Mouse (Mus musculus): ENCODE measurements around the gene Cyp2c54. TPM values are rescaled to one million over a fixed set of nuclear protein-coding genes. Genes with fewer than 3 reads are reported as not detected.
"Not testable (repeated sequence)": the region's sequence is repeated elsewhere in the genome, so short reads cannot be mapped to it uniquely, and the experiment has no call there.

The Cyp2c54 gene
- total RNA-seq (2021), result not detected
- long read RNA-seq, experiment 1, result 0 reads
- long read RNA-seq, experiment 2, result 0 reads

- Histone ChIP-seq H3K4me3 (no peak within 1 kb of the TSS), H3K27ac (no peak within 1 kb of the TSS)
- no peak for TF ChIP-seq CTCF (IDR thresholded peaks at IDR 0.05)
- intact Hi-C loops (cut with DNase I), result no loop called here
- no peak for DNase-seq
Observed at GRCm38 (mm10) chr19:40073701-40074100, at the start of gene Cyp2c54. Gene Cyp2c54 (minus strand): TSS chr19:40073827.

- H3K27ac ChIP-seq; intact Hi-C loops (cut with DNase I); H3K4me3 ChIP-seq; DNase-seq: not testable (repeated sequence)
Observed at GRCm38 (mm10) chr19:40119624-40120023, 46.0 kb upstream of the Cyp2c54 start.

GRCm38 (mm10) chr19:40091111-40091510, 17.5 kb upstream of the Cyp2c54 start:
- intact Hi-C loops (cut with DNase I), result no loop called here
- no peak overlapping the region for H3K4me3 ChIP-seq
- H3K27ac ChIP-seq, result no peak overlapping the region
- no peak for TF ChIP-seq CTCF (IDR thresholded peaks at IDR 0.05)
- no peak for DNase-seq

GRCm38 (mm10) chr19:40089421-40089820, 15.8 kb upstream of the Cyp2c54 start, which contains the start of gene Cyp2c50:
Gene Cyp2c50 (plus strand): TSS chr19:40089688.
- DNase-seq; intact Hi-C loops (cut with DNase I); H3K4me3 ChIP-seq; H3K27ac ChIP-seq: not testable (repeated sequence)

GRCm38 (mm10) chr19:40088381-40088780, 14.8 kb upstream of the Cyp2c54 start:
- no peak overlapping the region for H3K27ac ChIP-seq
- intact Hi-C loops (cut with DNase I), result no loop called here
- DNase-seq, result no peak
- no peak for TF ChIP-seq CTCF (IDR thresholded peaks at IDR 0.05)
- no peak overlapping the region for H3K4me3 ChIP-seq

- H3K4me3 ChIP-seq; H3K27ac ChIP-seq; intact Hi-C loops (cut with DNase I); DNase-seq: not testable (repeated sequence)
Observed at GRCm38 (mm10) chr19:39992140-39992539, 81.5 kb downstream of the Cyp2c54 start, which contains the start of gene Cyp2c37. Gene Cyp2c37 (plus strand): TSS chr19:39992424.

- Histone ChIP-seq H3K27ac (no peak overlapping the region), H3K4me3 (no peak overlapping the region)
- intact Hi-C loops (cut with DNase I), result no loop called here
- no peak for TF ChIP-seq CTCF (IDR thresholded peaks at IDR 0.05)
- no peak for DNase-seq
Observed at GRCm38 (mm10) chr19:39989471-39989870, 84.2 kb downstream of the Cyp2c54 start.

Other genes starting within 250 kb of the Cyp2c54 start
- not detected for gene Cyp2c69, start 187.0 kb downstream of the Cyp2c54 start, total RNA-seq (2021)
- gene Cyp2c37, start 81.4 kb downstream of the Cyp2c54 start, total RNA-seq (2021), result not detected
- gene Cyp2c50, start 15.9 kb upstream of the Cyp2c54 start, total RNA-seq (2021), result not detected
- gene Cyp2c70, start 113.5 kb upstream of the Cyp2c54 start, total RNA-seq (2021), result not detected
- 100 to 1,000 TPM in 1 of 2 experiments, 10 to 100 TPM in 1; 70.8 to 292 TPM for gene Pdlim1, start 198.0 kb upstream of the Cyp2c54 start, total RNA-seq (2021)

Data from gastrocnemius, adult 2 months (tissue).